Mouse (Mus musculus) mature B cell (primary cell): ENCODE results near the gene Macrod2.
"Not testable (repeated sequence)": the region's sequence is repeated elsewhere in the genome, so short reads cannot be mapped to it uniquely, and the experiment has no call there.

Experiments used
- in situ Hi-C: fragments of 300-500 bp; cut with MboI; formaldehyde crosslinking; loops from 2 replicates; pipeline ENCODE4 v1.14.3; 2019

Macrod2 gene

DNA sequence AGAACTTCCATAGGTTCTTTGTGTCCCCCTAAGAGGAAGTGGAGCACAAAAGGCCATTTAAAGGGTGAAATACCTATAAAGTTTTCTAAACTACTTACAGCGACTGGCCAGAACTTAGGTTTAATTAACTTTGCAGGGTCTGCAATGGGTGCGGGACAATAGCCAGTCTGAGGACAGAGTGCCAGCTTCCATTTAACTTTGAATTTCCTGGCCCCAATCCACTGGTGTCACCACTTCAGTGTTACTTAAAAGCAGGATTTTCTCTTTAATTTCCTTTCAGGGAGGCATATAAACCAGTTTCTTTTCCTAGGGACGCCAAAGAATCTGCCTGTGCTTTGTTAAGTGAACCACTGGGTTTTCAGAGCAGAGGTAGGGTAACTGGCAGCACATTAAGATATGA is 303.5 kb downstream of the Macrod2 start:
- in situ Hi-C loops = no loop called here

DNA sequence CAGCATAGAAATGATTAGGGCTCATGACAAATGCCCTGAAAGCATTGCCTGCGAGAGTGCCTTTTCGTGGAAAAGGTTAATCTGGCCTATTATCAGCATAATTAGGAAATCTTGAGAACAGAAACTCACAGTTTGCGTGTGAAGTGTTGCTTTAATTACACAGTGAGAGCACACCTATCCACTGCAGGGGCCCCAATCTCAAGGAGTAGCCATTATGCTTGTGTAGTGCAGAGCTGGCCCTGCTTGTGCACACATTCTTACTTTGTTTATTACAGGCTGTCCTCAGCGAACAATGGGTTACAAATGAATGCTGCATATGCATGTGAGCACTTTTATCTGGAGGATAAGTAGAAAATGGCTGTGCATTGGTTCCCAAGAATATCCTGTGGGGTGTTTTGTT is 308.3 kb downstream of the Macrod2 start:
- in situ Hi-C loops = no loop called here

DNA sequence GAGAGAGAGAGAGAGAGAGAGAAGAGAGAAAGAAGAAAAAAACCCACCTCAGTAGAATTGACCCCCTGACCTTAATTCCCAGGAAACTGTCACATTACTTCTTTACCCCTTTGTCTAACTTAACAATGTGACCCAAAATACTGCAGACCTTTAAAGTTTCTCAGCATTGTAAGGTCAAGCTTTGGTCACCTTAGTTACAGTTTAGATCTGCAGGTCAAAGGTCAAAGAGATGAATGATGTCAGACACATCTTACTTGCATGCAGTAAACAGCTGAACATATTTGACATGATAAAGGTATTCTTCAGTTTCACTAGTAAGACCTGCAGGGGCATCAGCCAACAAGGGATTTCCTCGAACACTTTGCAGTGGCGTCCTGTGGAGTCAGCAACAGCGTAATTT is 309.0 kb downstream of the Macrod2 start:
- in situ Hi-C loops = no loop called here

DNA sequence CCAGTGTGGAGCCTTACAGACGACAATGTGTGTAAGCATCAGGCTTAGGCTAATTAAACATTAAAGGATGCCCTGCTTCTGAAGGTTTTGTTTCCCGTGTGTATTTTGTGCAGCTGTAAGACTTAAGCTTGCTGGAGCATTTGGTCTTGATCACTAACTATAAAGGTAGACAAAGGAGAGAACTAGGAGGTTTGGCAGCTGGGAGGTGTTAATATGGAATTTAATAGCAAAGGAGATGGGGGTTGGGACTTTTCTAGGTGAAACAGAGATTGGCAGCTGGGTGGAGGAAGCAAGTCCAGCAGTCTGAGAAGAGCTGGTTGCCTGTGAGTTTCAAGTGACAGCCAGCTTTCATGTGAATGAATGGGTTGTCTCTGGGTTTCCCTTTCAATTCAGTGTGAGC is 310.2 kb downstream of the Macrod2 start:
- in situ Hi-C loops = no loop called here

DNA sequence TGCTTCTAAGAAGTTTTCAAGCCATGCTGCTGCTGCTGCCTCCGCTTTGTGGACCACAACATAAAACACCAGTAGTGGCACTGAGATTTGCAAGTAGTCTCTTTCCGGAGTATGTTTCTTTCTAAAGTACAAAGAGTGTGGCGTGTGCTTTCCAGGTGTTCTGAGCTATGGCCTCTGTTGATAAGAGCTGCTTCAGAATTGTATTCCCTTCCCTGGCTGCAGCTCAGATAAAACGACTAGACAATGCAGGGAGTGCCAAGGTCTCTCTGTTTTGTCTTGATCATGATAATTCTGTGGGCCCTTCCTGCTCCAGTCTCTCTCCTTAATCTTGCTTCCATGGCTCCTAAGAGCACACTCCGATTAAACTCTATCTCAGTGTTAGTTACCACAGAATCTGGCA is 312.4 kb downstream of the Macrod2 start:
- in situ Hi-C loops = no loop called here

DNA sequence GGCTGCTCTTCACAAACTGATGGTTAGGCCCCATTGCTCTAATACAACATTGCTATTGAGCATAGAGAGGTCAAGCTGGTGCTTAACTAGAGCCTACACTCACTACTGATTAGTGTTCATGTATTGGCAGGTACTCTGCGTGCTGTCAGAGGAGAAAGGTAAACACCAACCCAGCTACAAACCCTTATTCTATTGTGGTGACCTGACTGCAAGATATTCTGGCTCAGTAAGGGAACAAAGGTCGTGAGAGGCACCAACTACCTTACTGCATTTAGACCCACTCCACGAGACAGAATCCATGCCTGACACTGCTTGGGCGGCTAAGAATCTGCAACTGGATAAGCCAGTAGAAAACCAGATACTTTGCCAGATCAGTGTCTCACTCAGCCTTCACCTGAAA is 320.7 kb downstream of the Macrod2 start:
- in situ Hi-C loops = no loop called here

DNA sequence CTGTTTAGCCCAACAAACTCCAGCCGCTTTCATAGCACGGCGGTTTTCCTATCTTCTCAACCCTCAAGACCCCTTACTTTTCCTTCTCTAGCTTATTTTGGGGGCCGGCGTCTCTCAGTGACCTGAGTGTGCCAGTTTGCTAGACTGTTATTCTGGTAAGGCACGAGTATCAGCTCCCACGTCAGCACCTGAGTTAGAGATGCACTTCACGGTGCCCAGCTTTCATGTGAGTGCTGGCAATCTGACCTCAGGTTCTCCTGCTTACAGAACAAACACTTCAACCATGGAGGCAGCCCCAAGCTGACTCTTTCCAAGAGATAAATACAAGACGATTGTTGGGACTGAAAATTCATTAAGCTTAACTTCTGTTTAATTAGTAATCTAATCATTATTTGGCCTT is 322.3 kb downstream of the Macrod2 start:
- in situ Hi-C loops = no loop called here

DNA sequence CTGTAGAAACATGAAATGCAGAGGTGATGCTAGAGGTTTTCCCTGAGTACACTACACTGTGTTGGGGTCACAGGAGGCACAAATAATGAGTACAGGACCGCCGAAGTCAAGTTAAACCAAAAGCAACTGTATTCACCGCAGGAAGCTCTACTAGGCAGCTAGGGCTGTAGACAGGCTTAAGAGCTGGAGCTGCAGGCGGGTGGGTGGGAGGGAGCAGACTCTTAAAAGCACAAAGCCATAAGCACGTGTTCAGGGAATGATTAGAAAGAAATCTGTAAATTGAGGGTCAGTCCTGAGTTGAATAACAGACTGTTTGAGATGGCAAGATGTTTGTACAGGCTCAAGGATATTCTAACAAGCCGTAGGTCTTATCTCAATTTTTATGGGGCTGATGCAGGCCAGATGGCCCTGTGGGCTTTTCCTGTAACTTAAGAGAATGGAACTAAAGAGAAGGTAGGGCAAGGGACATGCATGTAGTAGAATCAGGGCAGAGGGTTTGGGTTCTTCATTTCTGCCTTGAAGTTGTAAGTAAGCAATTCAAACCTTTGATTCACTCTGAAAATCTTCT is 337.6 kb downstream of the Macrod2 start:
- in situ Hi-C loops = no loop called here

DNA sequence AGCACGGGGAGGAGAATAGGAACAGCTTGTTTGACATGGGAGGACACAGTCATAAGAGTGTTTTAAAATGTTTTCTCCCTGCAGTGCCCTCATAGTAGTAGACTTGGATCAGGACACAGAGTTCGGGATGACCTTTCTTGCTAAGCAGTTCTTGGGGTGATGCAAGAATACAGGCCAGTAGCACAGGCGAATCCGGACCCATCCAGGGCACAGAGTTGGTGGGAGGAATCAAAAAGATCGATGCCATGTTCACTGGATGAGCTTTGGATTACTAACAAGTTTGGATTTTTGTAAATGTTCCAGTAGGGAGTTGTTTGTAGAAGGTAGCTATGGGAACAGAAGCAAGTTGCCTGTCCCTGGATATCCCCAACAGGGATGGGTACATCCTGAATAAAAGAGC is 345.4 kb downstream of the Macrod2 start:
- in situ Hi-C loops = no loop called here

DNA sequence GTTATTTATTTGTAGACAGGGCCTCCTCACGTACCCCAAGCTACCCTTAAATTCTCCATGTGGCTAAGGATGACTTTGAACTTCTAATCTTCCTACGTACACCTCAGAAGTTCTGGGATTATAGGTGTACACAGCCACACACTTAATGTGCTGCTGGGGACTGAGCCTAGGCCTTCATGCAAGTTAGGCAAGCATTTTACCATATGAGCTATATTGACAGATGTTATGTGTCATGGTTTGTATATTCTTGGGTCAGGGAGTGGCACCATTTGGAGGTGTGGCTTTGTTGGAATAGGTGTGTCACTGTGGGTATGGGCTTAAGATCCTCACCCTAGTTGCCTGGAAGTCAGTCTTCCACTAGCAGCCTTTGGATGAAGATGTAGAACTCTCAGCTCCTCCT is 347.8 kb downstream of the Macrod2 start:
- in situ Hi-C loops = not testable (repeated sequence)

DNA sequence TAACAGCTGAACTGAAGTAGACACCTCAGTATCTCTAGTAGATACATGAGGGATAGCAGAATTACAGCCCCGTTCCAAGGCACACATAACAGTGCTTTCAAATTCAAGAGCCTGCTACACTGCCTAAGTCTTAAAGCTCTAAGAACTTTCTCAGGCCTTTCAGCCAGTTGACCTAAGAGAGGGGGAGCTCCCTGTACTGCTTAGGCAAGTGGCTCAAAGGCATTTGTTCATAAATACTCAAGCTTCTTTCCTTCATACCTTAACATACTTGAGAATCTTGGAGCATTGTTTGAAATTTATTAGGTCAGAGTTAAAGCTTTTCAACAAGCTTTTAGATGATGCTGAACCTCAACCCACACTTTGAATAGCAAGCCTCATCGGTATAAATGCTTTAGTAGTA is 363.8 kb downstream of the Macrod2 start:
- in situ Hi-C loops = no loop called here

DNA sequence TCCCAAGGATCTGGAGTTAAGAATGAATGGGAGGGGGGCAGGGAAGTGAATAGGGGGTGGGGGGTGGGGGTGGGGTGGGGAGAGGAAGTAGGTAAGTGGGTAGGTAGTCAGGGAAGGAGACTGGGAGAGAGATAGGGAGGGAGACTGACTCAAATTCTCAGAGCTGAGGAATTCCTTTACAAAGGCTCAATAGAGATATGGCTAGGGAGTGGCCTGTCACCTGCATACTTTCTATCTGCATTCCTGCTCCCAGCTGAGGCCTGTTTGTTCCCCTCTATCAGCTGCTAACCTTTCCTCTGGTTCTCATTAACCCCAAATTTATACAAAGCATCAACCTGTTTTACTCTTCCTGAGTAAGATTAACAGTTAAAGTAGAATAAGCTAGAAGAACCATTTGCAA is 364.6 kb downstream of the Macrod2 start:
- in situ Hi-C loops = no loop called here

DNA sequence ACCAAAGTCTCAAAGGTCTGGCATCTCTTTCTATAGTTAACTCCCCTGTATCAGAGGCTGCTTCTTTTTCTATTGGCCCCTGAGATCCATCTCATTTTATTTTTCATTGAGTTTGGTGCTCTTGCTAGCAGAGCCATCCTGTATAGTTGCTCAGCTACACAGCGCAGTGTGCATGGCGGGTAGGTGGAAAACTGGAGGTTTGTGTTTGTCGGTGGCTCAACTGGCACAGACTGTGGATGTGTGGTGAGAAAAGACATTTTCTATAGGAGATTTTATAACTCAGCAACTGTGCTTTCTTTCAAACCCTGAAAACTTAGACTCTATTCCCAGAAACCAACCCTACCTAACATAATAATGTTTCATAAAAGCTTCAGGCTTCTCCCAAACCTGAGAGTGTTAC is 365.0 kb downstream of the Macrod2 start:
- in situ Hi-C loops = no loop called here

DNA sequence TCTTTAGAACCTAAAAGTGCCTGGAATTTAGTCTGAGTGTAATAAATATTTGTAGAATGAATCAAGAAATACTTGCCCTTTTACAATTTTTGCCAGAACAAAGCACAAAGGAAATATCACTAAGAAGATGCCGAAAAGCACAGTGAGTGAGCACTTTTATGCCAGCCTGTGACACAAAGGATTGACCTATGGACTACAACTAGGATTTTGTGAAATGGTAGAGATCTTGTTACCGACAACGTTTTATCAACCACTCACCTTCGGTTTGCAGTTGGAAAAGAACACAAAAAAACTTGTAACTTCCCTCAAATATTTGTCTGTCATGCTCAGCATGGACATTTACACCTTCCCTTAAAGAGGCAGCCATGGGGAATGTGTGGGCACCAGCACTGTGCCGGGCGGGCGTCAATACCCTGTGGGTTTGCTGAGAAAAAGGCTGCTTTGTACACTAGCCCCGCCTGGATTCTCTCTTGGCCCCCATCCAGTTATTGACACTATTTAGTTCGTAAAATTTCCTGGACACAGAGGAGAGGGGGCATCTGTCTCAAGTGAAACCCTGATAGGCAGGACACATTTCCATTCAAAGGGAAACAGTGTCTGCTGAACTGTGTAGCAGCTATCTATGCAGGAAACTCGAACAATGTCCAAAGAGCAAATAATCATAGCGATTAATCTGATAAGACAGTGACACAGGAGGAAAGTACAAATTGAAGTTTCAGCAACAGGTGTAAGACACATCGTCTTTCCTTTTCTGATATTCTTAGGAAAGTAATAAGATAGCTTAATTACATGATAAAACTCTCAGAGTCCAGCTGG is 368.2 kb downstream of the Macrod2 start:
- in situ Hi-C loops = no loop called here

DNA sequence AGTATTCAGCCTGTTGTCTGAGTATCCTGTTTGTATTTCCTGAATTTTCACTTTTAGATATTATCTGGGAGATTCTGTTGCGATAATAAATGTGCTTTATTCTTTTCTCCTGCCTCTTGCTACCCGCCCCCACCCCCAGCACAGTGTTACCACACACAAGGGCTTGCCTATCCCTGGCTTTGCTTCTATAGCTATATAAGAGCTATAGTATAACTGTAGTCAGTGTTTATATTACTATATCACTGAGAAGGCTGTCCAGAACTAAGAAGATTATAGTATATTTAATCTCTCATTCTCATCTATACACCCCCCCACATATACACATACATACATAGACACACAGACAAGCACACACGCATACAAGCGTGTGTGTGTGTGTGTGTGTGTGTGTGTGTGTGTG is 374.4 kb downstream of the Macrod2 start:
- in situ Hi-C loops = no loop called here

DNA sequence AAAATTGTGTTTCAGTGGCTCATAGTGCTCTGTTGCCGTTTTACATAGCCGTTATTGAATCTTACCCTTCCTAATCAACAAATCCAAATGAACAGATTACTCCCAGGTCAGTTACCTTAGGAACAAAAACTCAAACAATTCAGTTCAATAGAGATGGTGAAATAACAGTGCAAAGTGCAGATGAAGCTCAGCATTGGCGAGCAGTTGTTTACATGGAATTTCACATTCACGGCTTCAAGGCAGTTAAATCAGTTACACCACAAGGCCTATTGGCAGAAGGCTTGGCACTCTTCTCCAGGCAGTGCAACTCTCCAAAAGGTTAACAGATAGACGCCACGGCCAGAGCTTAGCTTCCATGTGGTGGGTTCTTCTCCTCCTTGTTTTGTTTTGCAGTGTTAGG is 377.7 kb downstream of the Macrod2 start:
- in situ Hi-C loops = no loop called here

DNA sequence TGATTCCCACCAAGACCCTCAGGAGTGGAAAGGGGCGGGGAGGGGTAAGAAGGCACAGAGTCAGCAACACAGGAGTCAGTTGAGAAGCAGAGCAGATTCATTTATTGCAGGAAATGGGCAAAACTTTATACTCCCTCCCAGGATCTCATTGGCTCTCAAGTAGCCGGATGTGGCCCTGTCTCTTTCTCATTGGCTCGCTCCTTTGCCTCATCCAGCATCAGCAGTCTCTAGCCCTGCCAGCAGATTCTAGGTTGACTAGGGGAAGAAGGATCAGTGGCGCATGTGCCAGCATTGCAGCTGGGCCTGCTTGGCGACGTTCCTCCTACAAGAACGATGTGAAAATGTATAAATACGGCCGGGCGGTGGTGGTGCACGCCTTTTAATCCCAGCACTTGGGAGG is 378.3 kb downstream of the Macrod2 start:
- in situ Hi-C loops = no loop called here

DNA sequence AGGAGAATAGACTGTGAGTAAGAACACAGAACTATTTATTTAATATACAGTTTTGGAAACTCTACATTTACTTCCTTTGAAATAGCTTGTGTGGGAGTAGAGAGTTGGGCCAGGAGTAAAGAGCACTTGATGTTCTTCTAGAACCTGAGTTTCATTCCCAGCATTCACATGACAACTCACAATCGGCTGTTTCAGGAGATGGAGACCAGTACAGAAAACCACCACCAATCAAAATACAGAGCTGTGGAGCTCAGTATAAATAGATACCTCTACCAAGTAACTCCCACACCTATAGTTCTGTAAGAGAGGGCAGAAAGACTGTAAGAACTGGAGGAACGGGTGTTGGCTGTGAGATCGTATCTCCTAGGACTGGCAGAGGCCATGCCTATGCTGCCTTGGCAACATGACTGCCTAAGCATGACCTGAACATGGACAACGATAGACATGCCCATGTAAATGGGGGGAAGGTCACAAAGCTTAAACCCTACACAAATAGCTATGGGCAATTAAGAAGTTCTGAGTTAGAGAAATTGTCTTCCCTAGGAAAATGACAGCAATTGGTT is 379.8 kb downstream of the Macrod2 start:
- in situ Hi-C loops = no loop called here

DNA sequence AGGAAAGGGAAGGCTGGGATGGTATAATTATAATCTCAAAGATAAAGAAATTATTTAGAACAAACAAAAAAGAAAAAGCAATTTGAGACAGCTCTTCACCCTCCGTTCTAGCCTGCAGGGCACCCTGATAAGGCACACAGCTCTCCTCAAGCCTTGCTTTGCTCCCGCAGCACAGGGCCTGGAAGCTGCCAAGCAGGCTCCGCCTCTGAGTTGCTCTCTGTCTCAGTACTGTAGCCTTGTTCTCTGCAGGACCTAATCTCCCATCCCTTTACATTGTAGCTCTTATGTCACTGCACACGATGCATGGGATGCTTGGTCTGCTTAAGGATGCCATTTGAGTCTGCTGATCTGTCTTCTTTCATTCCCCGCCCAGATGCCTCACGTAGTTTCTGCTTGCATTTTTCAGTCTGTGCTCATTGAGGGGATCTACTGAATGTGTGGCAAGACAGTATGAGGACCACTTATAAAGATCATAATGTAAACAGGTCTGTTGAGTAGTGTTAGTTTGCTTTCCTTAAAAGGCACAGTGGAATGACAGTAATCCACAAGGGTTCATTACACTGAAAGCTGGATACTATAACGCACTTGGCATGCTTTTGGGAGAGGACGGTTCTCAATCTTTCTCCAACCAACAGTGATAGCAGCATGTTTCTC is 380.5 kb downstream of the Macrod2 start:
- in situ Hi-C loops = no loop called here

DNA sequence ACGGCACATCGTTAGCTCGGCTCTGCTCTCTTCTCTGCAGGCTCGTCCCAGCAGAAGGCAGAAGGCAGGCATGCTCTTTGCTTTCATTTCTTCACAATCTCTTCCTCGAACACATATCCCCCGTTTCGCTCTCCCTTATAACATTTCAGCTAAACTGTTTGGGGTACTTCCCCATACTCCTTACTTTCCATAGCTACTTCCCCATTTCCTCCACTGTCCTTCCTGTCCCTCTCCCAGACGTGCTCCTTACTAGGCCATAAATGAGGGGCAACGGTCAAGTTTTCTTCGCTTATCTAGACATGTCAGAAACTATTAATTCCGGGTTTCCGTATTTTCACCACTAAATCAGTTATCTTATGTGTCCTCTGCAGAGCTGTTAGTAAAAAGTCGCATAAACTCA is 383.1 kb downstream of the Macrod2 start:
- in situ Hi-C loops = no loop called here

DNA sequence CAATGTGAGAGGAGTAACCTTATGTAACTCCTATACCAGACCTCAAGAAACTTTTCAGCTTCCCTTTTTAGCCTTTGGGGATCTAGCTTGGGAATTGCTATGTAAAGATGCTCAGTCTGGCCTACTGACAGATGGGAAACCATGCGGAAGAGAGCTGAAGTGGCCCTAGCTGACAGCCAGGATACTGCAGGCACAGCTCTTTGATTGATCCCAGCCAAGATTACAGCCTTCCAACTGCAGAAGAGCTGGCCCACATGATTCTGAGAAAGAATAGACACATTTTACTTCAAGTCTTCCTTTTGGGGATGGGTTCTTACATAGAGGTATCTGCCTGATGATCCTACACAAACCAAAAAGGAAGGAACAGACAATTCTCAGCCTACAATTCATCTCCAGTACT is 387.9 kb downstream of the Macrod2 start:
- in situ Hi-C loops = no loop called here

DNA sequence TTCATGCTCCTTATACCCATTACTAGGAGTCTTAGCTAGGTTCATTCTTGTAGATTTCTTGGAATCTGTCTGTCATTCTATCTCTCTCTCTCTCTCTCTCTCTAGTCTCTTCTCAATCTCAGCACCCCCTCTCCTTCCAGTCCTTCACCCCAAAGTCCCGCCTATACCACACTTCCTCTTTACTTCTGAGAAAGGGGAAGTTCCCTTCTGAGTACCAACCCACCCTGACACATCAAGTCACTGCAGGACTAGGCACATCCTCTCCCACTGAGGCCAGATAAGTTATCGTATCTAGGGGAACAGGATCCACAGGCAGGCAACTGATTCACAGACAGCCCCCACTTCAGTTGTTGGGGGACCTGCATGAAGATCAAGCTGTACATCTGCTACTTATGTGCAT is 389.5 kb downstream of the Macrod2 start:
- in situ Hi-C loops = no loop called here

DNA sequence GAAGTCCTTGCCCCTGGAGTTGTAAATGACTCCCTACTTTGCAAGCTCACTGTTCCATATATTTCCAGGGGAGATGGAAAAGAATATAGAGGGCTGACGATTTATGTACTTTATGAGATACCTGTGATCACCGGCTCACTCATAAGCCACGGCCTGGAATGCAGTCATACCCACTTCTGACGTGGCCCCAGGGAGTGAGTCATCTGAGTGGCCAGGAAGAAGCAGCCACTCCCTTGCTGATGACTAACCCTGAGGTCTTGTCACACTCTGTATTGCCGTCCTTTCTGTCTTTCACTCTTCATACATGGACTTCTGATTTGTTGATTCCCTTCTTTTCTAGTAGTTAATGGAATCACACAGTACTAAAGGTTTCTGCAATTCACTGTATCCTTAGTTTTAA is 395.3 kb downstream of the Macrod2 start:
- in situ Hi-C loops = no loop called here
